Mouse (Mus musculus) layer of hippocampus, adult 8-10 months (tissue): ENCODE results near the gene Slc2a1. TPM values are rescaled to one million over a fixed set of nuclear protein-coding genes. Genes with fewer than 3 reads are reported as not detected.

Experiments used
- DNase-seq, 2 experiments: peaks; one replicate each; pipeline ENCODE4 v3.0.0; 2022; ENCODE audit warnings: low spot score in 2 of 2
- total RNA-seq, 4 experiments: library from RNA; stranded (reverse); gene quantifications; 2 replicates each; pipeline ENCODE4 v1.2.4; 2022

The Slc2a1 gene
- total RNA-seq, 4 experiments from 2014 or later, result 86.4 to 96.6 (median 91.0) TPM

DNA sequence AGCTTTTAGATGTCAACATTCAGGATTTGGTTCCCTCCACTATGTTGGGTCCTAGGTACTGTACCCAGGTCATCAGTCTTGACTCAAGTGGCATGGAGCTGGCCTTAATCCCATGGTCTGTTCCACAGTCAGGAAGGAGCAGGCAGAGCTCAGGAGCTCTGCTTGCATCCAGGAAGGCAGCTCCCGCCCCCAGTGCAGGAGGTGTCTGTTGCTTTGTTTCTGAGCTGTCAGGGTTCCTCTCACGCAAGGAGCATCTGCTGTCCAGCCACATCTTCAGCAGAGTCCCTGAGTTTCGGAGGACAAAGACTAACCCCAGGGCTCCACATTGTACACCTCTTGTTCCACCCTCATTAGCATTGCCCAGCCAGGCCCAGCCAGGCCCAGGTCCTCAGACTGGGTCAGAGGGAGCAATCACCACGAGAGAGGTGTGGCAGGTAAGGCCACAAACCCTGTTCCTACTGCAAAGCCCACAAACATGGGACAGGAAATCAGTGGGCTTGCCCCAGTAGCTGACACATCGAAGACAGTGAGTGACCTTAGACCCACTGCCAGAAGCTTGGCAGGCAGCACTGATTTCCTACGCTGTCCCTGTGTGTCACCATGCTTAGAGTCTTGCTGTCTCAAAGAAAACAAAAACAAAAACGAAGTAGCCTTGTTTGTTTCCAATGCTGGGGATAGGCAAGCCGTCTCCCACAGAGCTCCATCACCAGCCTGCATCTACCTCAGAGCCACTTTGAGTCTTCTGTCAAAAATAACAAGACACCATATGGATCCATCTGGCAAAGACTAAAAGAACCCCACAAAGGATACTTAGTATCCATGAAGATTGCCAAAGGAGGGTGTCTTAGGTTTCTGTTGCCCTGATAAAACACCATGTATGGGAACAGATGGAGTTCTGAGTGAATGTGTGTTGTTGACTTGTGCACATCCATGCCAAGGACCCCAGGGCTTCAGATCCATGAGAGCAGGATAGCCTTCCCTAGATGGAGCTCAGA lies 10.0 kb upstream of the Slc2a1 start:
- no peak for DNase-seq

DNA sequence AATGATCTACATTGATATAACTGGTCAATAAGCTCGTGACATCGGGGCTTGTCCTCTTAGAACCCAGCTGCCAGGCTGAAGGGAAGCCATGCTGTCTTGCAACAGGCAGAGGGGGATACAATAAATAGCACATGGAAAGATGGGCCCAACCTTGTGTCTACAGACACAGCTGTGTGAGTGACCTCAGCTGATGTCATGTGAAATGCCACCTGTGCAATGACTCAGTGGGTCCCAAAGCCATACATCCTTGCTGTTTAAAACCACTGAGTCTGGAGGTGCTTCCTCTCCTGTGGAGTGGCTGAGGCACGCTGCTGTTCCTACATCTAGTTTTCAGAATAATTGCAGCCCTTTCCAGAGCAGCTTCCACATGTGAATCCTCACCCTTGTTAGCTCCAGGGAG lies 7.1 kb upstream of the Slc2a1 start:
- no peak for DNase-seq

DNA sequence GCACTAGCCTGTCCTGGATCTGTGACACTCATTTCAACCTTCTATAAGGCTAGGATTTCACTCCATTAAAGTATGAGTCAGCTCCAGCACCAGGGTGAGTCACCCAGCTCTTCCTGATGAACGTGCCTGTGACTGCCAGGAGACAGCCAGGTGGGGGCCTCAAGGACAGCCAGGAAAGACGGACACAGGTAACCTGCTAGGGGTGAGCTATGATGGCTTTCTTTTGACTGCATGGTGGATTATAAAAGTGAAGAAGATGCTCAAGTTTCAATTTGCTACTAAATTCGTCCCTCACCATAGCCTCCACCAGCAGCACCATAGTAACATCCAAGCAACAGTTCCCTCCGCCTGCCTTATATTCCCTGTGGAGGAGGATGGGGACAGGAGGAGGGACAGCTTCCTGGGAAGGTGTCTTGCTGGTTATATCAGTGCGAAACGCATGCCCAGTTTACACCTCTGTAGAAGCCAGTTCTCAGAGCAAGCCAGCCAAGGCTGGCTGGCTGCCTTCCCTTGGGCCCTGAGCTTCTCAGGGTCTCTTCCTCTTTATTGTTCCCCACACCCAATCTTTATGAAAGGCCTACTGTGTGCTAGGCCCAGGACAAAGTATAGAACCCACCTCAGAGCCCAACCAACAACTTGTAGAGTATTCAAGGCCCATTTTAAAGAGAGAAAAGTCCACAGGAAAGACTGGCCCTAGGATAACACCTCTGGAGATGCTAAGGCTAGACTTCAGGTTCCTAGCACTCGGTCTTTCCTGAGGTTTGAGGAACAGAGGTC lies 6.0 kb upstream of the Slc2a1 start:
- DNase-seq, result no peak

DNA sequence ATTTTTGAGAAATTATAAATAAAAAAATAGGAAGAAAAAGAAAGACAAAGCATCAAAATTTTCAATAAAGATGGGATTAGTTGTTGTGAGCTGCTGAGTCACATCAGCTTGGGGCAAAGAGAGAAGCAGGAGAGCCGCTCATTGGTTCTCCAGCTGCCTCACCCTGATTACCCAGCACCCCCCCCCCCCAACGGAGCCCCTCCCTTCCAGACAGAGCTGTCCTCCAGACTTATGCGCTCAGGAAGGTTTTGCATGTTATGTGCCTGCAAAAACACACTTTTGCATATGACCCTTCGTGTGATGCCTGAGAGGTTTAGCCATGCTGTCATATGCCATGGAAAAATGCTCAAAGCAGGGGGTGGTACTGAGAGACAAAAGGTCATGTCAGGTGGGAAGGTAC lies 3.7 kb upstream of the Slc2a1 start:
- DNase-seq, result no peak

DNA sequence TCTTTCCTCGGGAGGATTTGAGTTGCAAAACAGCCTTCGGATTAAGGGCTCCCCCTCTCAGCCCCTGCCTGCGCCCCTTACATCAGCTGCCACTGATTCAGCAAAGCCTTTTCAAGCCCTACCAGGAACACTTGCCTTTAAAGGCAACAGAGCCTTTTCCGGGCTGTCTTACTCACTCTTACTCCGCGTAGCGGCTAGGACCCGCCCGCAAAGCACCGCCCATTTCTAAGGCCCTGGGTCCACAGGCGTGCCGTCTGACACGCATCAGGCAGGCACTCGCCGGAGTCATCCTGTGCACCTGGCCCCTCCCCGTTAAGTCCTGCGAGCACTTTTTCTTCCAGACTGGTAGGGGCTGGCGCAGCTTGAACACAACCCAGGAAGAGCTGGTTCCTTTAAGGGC lies 2.8 kb upstream of the Slc2a1 start:
- peak in 1 of 2 experiments; percentile 51 for DNase-seq

DNA sequence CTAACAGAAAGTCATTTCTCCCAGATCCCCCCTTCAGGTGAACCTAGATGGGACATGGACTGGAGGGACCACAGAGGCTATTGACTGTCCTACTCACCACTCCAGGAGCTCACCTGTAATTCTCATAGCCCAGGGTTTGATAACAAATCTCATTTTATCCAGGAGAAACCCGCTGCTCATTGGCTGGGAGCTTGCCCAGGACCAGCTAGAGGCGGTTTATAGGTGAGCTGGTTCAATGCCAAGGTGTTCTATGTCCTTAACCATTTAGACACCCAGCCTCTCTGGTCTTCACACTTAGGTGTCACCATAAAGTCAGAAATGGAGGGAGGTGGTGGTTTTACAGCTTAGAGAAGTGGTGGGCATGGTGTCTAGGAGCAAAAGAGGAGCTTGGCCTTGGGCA lies 644 bp upstream of the Slc2a1 start:
- no peak for DNase-seq

DNA sequence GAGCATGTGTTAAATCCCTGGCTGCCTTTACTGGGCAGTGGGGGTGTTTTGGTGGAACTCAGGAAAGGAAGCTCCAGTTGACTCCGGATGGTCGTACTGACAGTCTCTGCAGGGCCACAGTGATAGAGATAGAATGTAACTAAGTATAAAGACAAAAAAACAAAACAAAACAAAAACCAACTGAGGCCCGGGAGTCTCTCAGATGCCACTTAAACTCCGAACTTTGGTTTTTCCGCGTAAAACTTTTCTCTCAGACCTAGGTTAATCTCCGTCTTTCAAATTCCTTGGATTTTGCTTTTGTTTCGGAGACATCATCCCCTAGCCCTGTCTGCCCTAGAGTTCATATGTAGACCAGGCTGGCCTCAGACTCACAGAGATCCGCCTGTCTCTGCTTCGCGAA lies 1.1 kb downstream of the Slc2a1 start:
- DNase-seq, result no peak

DNA sequence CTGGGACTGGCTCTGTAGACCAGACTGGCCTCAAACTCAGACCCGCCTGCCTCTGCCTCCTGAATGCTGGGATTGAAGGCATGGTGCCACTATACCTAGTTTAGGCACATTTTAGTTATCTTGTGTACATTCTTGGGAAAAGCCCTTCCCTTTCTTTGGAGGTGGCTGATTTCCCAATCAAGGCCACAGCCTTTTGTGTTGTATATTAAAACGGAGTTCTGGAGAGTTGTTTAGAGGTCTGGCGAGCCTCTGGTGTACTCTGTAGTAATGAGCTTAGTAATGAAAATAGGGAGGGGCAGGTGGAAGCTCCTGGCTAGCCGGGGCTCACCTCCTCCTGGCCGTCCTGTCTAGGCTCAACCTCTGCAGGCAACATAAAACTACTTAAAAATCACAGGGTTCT lies 2.0 kb downstream of the Slc2a1 start:
- DNase-seq, result no peak

DNA sequence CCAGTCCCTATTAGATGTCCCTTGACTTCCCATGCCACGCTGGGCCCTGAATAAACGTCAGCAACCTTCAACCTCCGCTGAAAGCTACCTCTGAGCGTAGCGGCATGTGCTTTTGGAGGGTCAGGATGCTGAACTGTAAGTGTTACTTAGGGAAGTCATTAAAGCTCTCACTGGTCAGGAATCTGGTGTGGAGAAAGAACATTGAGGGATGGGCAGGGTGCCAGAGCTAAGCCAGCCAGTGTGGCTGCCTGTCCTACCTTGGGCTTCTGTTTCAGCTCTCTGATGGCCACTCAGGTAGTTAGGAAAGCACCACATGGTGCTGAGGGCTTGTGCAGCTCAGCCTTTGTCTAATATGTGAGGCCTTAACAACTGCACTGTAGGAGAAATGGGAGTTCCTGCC lies 2.9 kb downstream of the Slc2a1 start:
- DNase-seq, result no peak

DNA sequence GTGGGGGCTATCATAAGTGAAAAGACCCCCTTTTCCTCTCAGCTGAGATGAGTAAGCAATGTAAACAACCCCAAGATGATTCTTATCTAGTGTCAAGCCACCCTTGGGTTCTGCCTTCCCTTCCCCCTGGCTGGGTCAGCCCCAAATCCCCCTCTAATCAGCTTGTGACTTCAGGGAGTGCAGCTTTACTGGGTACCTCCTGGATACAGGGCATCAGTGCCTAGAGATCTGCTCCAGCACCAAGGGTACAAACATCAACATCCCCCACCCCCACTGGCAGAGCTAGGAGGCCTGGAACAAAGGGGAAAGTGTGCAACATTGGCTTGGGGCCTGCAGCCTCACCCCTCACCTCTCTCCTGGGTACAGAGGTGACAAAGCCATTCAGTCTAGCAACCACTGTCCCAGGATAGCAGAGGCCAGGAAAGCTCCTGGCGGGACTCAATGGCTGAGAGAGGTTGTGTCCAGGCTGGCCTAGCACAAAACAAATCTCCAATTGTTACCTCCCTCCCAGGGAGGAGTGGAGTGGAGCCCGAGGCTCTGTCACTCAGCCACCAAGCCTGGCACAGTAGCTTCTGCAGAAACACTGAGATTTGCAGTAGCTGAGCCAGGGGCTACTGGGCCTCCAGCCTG lies 3.9 kb downstream of the Slc2a1 start:
- DNase-seq, result peak in 1 of 2 experiments; percentile 40

DNA sequence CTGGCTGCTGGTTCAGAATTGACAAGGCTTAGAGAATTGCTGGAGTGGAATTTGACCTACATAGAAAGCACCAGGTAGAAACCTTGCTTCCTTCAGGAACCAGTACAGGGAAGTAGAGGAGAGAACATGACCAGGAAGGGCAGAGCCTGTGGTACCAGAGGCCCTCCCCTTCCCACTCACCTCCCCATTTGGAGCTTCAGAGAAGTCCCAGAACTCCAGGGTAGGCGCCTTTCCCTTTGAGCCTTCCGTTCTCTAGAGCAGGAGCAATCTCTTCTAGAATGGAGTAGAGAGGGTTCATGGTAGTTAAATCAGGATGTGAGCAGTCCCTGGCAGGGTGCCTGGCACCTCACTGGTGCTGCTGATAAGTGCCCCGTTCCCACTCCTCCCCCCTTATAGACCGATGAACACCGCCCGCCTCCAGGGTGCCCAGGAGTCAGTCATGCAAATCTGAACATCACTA lies 7.1 kb downstream of the Slc2a1 start:
- DNase-seq, result no peak

DNA sequence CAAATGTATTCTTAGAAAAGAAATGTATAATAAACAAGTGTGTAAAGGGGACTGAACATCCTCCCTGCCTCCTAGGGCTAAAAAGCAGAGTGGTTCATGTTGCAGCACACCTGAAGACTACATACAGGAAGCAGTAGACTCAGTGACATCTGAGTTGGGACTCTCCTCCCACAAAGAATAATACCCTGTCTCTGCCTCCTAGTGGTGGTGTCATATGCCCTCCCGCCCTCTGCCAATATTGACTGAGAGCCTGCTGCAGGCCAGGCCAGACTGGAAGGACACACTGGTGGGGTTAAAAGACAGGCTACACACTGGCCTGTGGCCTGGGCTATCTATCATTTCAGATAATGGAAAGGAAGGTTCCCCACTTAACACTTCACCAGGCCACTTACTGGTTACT lies 7.8 kb downstream of the Slc2a1 start:
- DNase-seq, result no peak

DNA sequence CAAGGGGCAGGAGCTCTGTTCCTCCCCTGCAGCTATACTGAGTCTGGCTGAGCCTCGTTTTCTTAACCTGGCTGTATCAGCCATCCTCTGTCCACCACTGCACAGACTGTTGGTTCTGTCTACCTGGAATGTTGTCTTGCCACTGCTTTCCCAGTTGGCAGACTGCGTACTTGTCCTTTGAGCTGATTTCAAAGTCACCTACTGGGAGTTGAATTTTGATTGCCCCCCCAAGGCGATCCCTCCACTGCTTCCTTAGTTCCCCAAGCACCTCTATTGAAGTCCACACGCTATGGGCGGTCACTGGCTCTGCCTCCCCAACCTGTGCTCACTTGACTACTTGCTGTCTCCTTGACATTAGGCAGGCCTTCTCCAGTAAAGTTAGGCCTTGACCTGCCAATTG lies 9.1 kb downstream of the Slc2a1 start:
- DNase-seq, result no peak

DNA sequence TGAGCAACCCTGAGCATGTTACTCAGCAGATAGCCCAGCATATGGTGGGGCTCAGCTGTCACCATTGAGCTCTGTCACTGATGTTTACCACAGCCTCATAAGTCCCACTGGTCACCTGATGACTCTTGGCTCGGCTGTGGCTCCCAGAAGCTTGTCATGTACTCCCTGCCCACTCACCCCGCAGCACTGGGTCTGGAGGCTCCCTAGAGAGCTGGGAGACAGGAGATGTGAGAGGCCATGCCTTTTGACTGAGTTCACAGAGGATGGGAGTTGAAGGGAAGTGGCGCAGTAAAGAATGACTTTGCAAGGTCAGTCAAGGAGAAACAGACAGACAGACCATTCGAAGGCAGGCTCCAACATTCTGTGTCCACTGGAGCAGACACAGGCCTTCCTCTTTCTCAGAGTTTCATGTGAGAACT lies 10.2 kb downstream of the Slc2a1 start:
- DNase-seq, result no peak

DNA sequence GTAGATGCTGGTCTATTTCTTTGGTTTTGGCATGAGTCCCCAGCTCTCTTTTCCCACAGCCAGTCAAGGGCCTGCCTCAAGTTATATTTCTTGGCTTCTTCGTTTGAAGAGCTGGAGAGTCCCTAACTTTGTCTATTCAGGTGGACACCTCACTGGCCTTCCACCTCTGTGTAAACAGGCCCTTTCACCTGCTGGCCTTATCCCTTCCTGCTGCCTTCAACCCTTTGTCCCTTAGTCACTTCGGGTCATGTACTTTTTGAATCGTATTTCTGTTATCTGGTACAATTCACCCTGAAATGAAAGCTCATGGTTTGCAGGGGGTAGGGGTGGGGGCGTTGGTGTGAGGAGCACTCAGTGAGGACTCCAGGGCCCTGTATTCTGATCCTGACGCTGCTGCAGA lies 10.8 kb downstream of the Slc2a1 start:
- DNase-seq, result no peak

DNA sequence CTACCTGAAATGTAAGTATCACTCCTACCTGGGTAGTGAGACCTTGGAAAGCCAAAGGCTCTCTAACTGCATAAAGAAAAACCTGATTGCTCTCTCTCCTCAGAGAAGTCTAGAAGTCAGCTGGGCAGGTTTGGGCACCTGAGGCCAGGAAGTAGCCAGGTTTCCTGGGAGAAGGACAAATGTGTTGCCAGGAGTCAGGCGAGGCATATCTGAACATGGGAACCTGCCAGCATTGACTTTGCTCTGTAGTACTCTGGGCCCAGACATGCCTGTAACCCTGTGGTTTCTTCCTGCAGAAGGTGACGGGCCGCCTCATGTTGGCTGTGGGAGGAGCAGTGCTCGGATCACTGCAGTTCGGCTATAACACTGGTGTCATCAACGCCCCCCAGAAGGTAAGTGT lies 11.6 kb downstream of the Slc2a1 start:
- no peak for DNase-seq

DNA sequence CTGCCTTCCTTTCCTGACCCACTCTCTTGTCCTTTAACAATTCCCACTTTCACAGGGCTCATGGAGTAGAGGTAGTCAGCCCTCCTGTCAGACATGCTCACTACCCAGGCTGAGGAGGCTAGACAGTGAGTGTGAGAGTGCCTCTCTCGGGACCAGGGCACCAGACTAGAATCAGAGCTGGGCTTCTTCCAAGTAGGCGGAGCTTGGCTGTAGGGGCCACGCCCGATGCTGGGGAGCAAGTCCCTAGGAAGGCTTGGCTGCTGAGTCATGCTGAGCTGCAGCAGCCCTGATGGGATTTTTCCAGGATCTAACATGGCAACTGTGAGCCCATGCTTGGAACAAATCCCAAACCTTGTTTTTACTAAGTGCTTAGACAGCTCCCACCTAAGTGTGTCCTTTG lies 12.7 kb downstream of the Slc2a1 start:
- peak; percentile 65 to 67 for DNase-seq

DNA sequence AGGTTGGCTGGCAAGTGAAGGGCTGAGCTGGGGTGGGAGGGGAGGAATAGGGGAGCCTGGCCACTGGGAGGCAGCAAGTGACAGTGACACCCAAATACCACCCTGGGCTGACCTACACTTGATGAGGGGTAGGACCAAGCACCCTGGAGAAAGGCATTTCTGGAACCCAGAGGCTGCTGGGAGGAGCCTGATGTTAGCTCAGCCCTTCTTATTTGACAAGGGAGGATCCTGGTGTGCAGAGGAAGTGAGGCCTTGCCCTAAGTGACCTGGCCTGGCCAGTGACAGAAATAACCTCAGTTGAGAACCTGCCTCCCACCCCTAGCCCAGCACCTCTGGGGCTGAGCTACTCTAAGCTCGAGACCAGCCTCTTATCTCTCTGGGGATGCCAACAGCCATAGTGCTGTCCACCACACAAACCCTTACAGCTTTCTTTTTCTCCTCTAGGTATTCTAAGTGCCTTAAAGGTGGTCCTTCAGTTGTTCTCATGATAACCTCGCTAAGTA lies 16.3 kb downstream of the Slc2a1 start:
- DNase-seq, result no peak

DNA sequence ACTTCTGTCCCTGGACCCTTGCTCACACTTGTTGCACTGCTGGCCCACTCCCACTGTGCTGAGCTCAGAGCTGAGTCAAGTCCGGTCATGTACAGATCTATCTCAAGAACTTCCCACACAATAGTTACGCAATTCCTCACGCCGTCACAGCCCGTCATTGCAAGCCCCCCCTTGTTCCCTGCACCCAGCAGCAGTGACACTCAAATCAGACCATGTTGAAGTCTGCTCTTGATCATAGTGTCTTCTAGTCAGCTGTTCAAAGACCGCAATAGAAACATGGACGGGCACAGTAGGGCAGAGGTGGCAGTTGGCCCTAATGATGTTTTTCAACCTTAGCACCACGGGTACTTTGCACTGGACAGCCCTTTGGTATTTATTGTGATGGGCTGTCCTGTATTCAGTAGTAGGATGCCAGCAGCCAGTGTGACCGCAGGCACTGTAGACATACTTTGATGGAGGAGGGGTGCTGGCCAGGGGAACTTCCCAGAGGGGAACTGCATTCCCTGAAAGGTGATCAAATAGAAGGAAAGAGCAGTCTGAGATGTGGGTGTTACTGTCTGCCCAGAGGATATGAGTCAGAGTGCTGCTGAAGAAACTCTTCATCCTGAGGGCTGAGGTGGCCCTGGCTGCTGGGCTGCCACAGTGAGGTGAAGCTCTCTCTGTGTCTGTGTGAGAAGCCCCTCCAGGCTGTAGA lies 17.2 kb downstream of the Slc2a1 start:
- DNase-seq, result no peak

DNA sequence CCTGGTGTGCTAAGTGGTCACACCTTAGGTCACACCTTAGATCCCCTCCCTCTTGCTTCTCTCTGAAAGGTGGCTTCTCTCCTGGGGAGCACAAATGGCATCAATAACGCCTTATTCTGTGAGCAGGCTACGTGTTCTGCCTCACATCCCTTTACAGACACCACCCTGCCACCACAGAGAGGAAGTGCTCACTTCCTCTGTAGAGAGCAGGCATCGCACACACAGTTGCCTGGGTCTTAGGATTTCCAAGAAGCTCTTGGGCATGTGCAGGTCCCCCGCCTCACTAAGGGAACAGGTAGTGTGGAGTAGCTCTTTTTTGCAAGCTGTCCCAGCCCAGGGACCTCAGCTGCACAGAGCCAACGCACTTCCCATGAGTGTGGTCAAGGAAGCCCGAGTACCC lies 18.7 kb downstream of the Slc2a1 start:
- no peak for DNase-seq

DNA sequence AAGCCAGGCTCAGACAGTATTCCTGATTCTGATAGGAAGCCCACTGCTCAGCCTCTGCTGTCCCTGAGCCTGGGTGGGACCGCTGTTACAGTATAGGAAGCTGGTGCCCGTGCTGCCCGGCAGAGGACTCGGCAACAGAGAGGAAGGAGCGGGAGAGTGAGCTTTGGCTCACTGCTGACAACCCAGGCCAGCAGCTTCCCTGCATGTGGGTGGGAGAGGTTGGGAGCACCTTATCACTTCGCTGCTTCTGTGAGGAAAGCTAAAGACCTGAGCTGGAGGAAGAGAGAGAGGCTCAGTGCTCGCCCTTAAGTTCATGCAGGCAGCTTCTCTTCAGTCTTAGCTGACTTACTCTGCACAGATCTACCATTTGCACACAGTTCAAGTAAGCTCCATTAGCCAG lies 20.0 kb downstream of the Slc2a1 start:
- DNase-seq, result no peak
